Mouse (Mus musculus) embryonic facial prominence, embryonic 10.5 days (tissue): ENCODE data around the gene Auts2. TPM values are rescaled to one million over a fixed set of nuclear protein-coding genes. Genes with fewer than 3 reads are reported as not detected.

Experiments used
- DNase-seq: peaks from one replicate; pipeline ENCODE4 v3.0.0-alpha.2; 2017; ENCODE audit warnings: low spot score
- H3K27ac ChIP-seq: fragments of 300-500 bp; sonication (generic); replicated peaks from 2 replicates; pipeline ENCODE4 v1.5.1; 2016; ENCODE audit warnings: mild to moderate bottlenecking
- H3K27me3 ChIP-seq: fragments of 300-500 bp; sonication (generic); replicated peaks from 2 replicates; pipeline ENCODE4 v1.6.1; 2016; ENCODE audit warnings: low read depth, mild to moderate bottlenecking; ENCODE audit not compliant: poor library complexity, severe bottlenecking
- H3K36me3 ChIP-seq: fragments of 300-500 bp; sonication (generic); replicated peaks from 2 replicates; pipeline ENCODE4 v1.6.1; 2016; ENCODE audit warnings: mild to moderate bottlenecking, moderate library complexity
- H3K4me1 ChIP-seq: fragments of 300-500 bp; sonication (generic); 2 replicates; pipeline ENCODE4 v1.6.1; 2016
- H3K4me3 ChIP-seq: fragments of 300-500 bp; sonication (generic); 2 replicates; pipeline ENCODE4 v1.5.1; 2016; ENCODE audit warnings: mild to moderate bottlenecking, moderate library complexity
- H3K9me3 ChIP-seq: fragments of 300-500 bp; sonication (generic); 2 replicates; pipeline ENCODE4 v1.6.1; 2016; ENCODE audit warnings: mild to moderate bottlenecking
- WGBS: fragments of 180-500 bp; shearing (Covaris S2); methylation state at CpG from one replicate; pipeline ENCODE4 v1.1.7; 2016; 5-methylcytosine and 5-hydroxymethylcytosine counted together
- polyA plus RNA-seq: library from polyadenylated mRNA; unstranded; fragments of >200 nt; fragmentation: Nextera tagmentation; extraction: Ambion mirVana; gene quantifications from 2 replicates; pipeline ENCODE4 v1.2.1, GENCODE M21; 2016

Gene Auts2
- polyA plus RNA-seq, 1 experiment from 2014 or later = 50.0 TPM

- DNase-seq = no peak
- WGBS = 91% methylated on average over 9 of the region's 9 CpGs
- Histone ChIP-seq H3K4me1 (peaks cover 33% of the 10 kb centered on the region), H3K9me3 (no peaks in the 10 kb centered on the region), H3K4me3 (no peak overlapping the region), H3K36me3 (no peaks in the 10 kb centered on the region), H3K27ac (no peak overlapping the region), H3K27me3 (peaks cover 49% of the 10 kb centered on the region)
These were observed 964.4 kb downstream of the Auts2 start for GRCm38 (mm10) chr5:131578737-131579136.

- 68% methylated on average over 11 of the region's 11 CpGs for WGBS
- Histone ChIP-seq H3K4me3 (no peak overlapping the region), H3K9me3 (no peaks in the 10 kb centered on the region), H3K36me3 (no peaks in the 10 kb centered on the region), H3K27me3 (peaks cover 23% of the 10 kb centered on the region), H3K4me1 (peaks cover 29% of the 10 kb centered on the region), H3K27ac (no peak overlapping the region)
- no peak for DNase-seq
These were observed 967.3 kb downstream of the Auts2 start for GRCm38 (mm10) chr5:131575733-131576265.

- DNase-seq = no peak
- H3K27ac ChIP-seq = no peak overlapping the region
- peaks cover 29% of the 10 kb centered on the region for H3K4me1 ChIP-seq
- WGBS = 56% methylated on average over 5 of the region's 5 CpGs
- no peaks in the 10 kb centered on the region for H3K36me3 ChIP-seq
- peaks cover 16% of the 10 kb centered on the region for H3K27me3 ChIP-seq
- no peaks in the 10 kb centered on the region for H3K9me3 ChIP-seq
- H3K4me3 ChIP-seq = no peak overlapping the region
These were observed 968.0 kb downstream of the Auts2 start for GRCm38 (mm10) chr5:131575086-131575514.

- WGBS = 80% methylated on average over 16 of the region's 16 CpGs
- H3K27me3 ChIP-seq = peaks cover 11% of the 10 kb centered on the region
- no peak overlapping the region for H3K27ac ChIP-seq
- no peak overlapping the region for H3K4me3 ChIP-seq
- H3K9me3 ChIP-seq = no peaks in the 10 kb centered on the region
- H3K4me1 ChIP-seq = peaks cover 29% of the 10 kb centered on the region
- DNase-seq = no peak
- H3K36me3 ChIP-seq = no peaks in the 10 kb centered on the region
These were observed 968.6 kb downstream of the Auts2 start for GRCm38 (mm10) chr5:131574469-131575085.

GRCm38 (mm10) chr5:131573296-131574177 is 969.6 kb downstream of the Auts2 start:
- 89% methylated on average over 18 of the region's 18 CpGs for WGBS
- Histone ChIP-seq H3K9me3 (no peaks in the 10 kb centered on the region), H3K27me3 (peaks cover 9% of the 10 kb centered on the region)

GRCm38 (mm10) chr5:131566032-131566431 is 977.1 kb downstream of the Auts2 start:
- no peak for DNase-seq
- Histone ChIP-seq H3K36me3 (no peaks in the 10 kb centered on the region), H3K27me3 (peaks cover 22% of the 10 kb centered on the region), H3K4me3 (no peak overlapping the region), H3K27ac (no peak overlapping the region), H3K9me3 (no peaks in the 10 kb centered on the region), H3K4me1 (peaks cover 3% of the 10 kb centered on the region; the same call in 1 of the 2 replicates)
- 86% methylated on average over 6 of the region's 6 CpGs for WGBS

More at GRCm38 (mm10) chr5:131573296-131574177, 969.6 kb downstream of the Auts2 start:
- Histone ChIP-seq H3K27ac (no peak overlapping the region), H3K4me3 (no peak overlapping the region), H3K36me3 (no peaks in the 10 kb centered on the region), H3K4me1 (peaks cover 27% of the 10 kb centered on the region)
- DNase-seq = no peak

- Histone ChIP-seq H3K4me1 (peaks cover 4% of the 10 kb centered on the region), H3K27me3 (peaks cover 22% of the 10 kb centered on the region), H3K36me3 (no peaks in the 10 kb centered on the region), H3K27ac (no peak overlapping the region), H3K4me3 (no peak overlapping the region), H3K9me3 (no peaks in the 10 kb centered on the region)
- DNase-seq = no peak
- WGBS = 84% methylated on average over 5 of the region's 5 CpGs
These were observed 979.4 kb downstream of the Auts2 start for GRCm38 (mm10) chr5:131563630-131564252.

- H3K4me3 ChIP-seq = no peak overlapping the region
- H3K27ac ChIP-seq = no peak overlapping the region
- H3K9me3 ChIP-seq = no peaks in the 10 kb centered on the region
- 86% methylated on average over 5 of the region's 5 CpGs for whole genome bisulfite sequencing
- H3K4me1 ChIP-seq = peaks cover 13% of the 10 kb centered on the region
- no peak for DNase-seq
- no peaks in the 10 kb centered on the region for H3K36me3 ChIP-seq
- peaks cover 22% of the 10 kb centered on the region for H3K27me3 ChIP-seq
These were observed 982.2 kb downstream of the Auts2 start for GRCm38 (mm10) chr5:131560773-131561560.

- peaks cover 13% of the 10 kb centered on the region for H3K4me1 ChIP-seq
- H3K4me3 ChIP-seq = no peak overlapping the region
- no peaks in the 10 kb centered on the region for H3K9me3 ChIP-seq
- H3K27ac ChIP-seq = 0 out of 2 replicates have a peak overlapping the region, but pooled peaks have one; percentile 30
- WGBS = 75% methylated on average over 8 of the region's 8 CpGs
- H3K27me3 ChIP-seq = peaks cover 22% of the 10 kb centered on the region
- no peak for DNase-seq
- no peaks in the 10 kb centered on the region for H3K36me3 ChIP-seq
These were observed 984.6 kb downstream of the Auts2 start for GRCm38 (mm10) chr5:131558403-131559174.

GRCm38 (mm10) chr5:131557591-131558385 is 985.4 kb downstream of the Auts2 start:
- Histone ChIP-seq H3K9me3 (no peaks in the 10 kb centered on the region), H3K4me1 (peaks cover 20% of the 10 kb centered on the region), H3K27me3 (peaks cover 14% of the 10 kb centered on the region), H3K36me3 (no peaks in the 10 kb centered on the region), H3K4me3 (no peak overlapping the region), H3K27ac (0 out of 2 replicates have a peak overlapping the region, but pooled peaks have one; percentile 30)
- DNase-seq = peak; percentile 35
- 61% methylated on average over 14 of the region's 14 CpGs for WGBS
